Mouse (Mus musculus) induced T-regulatory cell, adult 2 months (primary cell): ENCODE data around the gene Gper1.
A peak's percentile ranks its signal among the peaks of the same experiment; 100 is the strongest.
"Not testable (repeated sequence)": the region's sequence is repeated elsewhere in the genome, so short reads cannot be mapped to it uniquely, and the experiment has no call there.

Experiments
- DNase-seq: peaks from one replicate; pipeline ENCODE4 v3.0.0-alpha.2; 2012; ENCODE audit warnings: low read depth

Gper1 gene

DNA sequence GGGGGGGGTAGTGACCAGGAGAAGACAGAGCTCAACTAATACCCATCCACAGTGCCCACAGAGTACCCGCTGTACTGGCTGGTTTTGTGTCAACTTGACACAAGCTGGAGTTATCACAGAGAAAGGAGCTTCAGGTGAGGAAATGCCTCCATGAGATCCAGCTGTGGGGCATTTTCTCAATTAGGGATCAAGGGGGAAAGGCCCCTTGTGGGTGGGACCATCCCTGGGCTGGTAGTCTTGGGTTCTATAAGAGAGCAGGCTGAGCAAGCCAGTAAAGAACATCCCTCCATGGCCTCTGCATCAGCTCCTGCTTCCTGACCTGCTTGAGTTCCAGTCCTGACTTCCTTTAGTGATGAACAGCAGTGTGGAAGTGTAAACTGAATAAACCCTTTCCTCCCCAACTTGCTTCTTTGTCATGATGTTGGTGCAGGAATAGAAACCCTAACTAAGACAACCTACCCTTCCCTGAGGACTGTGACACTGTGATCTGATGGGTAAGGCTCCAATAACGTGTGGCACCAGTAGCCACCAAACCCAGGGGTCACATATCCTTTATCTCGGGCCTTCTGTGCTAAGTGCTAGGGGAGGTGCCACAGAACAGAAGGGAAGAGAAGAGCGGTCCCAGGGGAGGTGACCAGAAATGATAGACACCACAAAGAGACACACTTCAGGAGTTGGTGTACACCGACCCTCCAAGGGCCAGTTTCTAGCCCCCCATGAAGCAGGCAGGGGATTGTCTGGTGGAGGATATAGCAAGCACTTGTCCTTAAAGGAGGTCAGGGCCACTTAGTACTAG lies 32.4 kb upstream of the Gper1 start:
- DNase-seq: not testable (repeated sequence)

DNA sequence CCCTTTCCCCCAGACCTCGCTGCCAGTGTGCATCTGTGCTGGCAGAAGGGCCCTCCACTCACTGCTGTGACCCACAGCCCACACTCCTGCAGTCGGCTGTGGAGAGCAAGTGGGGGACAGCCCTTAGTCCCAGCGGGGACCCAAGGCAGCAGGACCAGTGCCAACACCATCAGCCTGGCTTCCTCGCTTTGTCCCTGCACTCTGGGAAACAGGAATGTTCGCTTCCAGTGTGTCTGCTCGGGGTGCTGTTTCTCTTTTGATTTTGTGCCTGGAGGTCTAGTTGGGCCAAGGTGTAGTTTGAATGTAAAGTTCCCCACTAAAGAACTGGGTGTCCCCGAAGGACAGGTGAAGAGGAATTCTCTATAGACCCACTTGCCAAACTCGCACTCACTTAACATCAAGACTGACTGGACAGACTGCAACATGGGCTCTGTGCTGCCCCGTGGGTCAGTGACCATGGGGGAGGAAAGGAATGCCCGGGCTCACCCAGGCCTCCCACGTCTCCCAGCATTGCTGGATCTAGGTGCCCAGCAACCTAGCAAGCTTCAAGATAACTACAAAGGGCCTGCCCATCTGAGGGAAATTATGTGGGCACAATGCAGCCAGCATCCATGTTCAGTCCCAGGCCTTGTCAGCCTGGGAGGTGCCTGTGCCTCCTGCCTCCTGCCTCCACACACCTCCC lies 31.5 kb upstream of the Gper1 start:
- no peak for DNase-seq

DNA sequence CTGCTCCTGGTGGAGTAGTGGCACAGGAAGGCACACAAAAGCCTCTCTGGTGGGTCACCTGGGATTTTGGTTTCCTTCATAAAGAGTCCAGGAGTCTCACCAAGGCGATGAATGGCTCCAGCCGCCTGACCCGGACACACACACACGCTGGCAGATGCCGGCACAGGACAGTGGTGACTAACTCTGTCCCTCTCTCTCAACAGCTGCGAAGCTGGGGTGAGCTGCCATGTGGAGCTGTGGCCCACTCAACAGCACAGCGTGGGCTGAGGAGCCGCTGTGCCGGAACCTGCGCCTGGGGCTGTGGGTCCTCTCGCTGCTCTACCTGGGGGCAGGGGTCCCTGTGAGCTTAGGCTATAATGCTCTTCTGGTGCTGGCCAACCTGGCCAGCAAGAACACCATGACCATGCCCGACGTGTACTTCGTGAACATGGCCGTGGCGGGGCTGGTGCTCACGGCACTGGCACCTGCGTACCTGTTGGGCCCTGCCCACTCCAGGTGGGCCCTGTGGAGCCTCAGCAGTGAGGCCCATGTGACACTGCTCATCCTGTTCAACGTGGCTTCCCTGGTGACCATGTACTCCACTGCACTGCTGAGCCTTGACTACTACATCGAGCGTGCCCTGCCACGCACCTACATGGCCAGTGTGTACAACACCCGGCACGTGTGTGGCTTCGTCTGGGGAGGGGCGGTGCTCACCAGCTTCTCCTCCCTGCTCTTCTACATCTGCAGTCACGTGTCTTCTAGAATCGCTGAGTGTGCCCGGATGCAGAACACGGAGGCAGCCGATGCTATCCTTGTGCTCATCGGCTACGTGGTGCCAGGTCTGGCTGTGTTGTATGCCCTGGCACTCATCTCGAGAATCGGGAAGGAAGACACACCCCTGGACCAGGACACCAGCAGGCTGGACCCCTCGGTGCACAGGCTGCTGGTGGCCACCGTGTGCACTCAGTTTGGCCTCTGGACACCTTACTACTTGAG lies 30.4 kb upstream of the Gper1 start:
- no peak for DNase-seq

DNA sequence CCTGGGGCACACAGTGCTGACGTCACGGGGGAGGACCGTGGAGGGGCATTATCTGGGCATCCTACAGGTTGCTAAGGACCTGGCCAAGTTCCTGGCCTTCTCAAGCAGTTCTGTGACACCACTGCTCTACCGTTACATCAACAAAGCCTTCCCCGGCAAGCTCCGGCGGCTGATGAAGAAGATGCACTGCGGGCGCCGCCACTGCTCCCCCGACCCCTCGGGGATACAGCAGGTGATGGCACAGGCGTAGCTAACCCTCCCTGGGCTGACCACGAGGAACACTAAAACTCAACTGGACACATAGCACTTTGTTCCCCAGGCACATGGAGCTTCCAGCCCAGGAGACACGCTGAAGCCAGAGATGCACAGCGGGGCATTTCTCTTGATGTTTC lies 29.8 kb upstream of the Gper1 start:
- DNase-seq: no peak

DNA sequence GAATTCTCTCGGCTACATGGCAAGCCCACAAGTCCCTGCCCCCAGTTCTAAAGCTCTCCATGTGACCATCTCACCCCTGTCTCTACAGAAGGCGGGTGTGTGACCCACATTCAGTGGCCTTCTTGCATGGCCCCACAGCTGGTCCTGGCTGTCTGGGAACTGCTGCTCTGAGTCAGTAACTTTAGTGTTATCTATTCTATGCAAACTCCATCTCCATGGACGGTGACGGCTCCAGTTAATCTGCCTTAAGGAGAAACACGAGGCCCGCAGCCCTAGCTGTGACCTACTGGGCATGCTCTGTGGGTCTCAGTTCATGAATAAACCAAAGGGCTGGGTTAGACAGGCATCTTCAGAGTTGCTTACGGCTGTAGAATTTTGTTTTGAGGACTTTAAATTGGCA lies 28.6 kb upstream of the Gper1 start:
- DNase-seq: no peak

DNA sequence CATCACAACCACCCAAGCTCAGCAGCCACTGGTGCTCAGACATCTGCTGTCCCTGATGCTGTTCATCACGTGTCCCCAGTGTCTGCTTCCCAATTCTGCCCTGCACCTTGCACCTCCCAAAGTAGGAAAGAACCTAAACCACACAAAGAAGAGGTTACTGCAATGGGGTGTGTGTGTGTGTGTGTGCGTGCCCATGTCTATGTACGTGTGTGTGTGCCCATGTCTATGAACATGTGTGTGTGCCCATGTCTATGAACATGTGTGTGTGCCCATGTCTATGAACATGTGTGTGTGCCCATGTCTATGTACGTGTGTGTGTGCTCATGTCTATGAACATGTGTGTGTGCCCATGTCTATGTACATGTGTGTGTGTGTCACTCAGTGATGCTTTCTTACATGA lies 27.4 kb upstream of the Gper1 start:
- no peak for DNase-seq

DNA sequence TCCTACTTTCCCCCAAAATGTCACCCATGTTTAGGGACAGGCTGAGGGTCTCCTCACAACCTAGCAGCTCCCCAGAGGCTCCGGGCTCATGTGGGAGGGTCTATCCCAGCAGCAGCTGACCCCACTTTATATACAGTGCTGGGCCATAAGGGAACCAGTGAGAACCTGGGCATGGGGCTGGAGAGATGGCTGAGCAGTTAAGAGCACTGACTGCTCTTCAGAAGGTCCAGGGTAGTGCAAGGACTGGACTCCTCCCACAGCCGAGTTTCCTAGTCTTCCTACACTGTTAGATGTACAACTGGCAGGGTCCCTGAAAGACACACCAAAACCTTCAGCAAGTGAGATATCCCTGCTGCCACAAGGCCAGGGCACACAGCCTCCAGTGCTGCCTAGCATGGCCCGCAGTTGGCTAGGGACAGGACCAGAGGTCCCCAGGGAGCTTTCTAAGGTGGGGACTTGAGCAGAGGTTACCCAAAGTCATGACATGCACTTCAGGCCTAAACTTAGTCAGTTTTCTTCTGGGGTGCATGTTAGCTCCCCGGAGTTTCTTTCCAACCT lies 25.5 kb upstream of the Gper1 start:
- DNase-seq: no peak

DNA sequence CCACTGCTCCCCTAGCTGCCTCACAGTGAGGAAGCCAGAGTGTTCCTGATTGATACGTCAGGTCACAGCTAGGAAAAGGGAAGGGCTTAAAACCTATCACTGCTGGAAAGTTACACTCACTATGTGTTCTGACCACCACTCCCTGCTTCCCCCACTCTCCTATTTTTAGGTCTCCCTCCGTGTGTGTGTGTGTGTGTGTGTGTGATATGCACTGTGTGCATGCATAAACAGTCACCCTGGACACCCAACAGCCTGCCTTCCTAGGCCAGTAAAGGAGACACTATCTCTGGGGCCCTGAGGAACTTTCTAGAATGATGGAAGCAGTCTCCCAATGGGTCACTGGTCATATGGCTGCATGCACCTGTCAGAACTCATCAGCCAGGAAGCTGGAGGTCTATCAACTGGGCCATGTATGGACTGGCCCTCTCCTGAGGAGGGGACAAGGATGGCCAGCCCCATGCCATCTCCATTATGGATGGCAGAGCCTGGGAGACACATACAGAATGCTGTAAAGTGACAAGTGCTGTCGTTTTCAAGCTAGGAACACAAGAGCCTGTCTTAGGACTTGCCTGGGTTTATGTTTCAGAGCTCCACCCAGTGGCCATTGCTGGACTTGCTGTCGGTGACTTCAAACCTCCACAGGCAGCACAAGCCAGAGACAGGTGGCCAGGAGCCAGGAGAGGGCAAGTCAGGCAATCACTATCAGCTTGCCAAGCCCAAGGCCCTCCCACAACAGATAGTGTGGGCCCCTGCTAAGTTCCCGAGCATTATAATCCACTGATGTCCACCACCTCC lies 24.8 kb upstream of the Gper1 start:
- DNase-seq: peak; percentile 94

DNA sequence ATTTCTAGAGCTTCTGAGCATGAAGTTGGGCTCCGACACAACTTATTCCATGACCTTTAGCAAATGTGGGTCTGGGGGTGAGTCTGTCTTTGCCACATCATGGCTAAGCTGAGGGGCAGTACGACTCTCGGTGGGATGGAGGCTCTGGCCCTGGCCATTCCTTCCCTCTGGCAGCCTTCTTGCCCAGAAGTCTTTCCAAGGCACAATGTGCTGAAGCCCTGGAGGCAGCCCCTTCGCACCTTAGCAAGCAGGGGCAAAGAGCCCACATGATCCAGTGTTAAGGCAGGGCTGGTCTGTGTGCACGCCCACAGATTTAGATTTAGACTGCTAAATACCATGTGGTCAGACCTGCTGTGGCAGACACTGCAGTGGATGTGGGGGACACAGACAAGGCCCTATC lies 24.2 kb upstream of the Gper1 start:
- DNase-seq: no peak

DNA sequence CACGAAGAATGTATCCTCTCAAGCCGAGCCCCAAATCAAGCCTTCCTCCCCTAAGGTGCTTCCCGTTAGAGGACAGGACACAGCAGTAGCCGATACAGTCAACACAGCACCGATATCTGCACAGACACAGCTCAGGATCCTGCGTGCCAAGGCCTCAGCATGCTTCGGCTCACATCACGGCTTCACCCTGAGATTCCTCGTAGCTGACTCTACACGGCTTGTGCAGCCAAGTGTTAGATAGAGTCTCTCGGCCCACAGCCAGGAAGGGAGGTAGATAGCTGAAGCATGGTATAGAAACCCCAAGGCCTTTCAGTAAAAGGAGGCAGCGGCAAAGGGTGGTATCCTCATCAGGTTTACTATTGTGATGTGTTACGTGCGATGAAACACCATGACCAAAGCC lies 23.0 kb upstream of the Gper1 start:
- DNase-seq: no peak

DNA sequence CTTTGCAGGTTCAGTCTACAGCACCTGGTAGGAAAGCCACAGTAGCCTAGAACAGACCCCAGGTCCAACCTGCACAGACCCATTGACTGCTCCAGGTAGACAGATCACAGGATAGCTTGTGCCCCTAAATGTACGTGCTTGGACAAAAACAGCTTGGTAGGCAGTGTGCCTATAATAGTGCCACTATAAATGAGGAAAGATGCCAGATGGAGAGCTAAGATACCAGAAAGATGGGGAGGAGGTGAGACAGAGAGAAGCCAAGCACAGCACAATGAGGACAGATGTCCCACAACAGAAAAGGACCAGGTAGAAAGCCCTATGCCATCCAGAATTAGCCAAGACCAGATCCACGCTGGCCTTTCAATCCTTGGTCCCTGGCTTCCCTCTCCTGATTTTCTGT lies 20.8 kb upstream of the Gper1 start:
- no peak for DNase-seq

DNA sequence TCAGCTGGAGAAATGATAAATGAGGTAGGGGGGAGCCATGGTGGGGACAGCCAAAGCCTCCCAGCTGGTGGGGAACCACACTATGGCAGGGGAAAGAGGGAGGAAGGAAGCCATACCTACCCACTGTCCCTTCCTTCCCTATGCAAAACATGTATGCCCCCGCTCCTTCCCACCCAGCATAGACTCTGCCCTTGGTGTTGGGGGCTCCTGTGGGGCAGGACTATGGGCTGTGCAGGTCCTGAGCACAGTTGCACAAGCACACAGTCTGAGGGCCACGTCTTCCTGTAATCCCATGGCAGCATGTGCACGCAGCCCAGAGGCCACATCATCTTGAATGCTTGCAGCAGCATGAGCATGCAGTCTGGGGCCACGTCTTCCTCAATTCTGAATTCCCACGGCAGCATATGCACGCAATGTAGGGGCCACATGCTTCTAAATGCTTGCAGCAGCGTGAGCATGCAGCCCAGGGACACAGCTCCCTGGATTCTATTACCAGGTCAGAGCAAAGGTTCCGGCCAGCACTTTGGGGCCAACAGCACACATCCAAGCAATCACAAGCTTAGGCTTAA lies 19.2 kb upstream of the Gper1 start:
- no peak for DNase-seq

DNA sequence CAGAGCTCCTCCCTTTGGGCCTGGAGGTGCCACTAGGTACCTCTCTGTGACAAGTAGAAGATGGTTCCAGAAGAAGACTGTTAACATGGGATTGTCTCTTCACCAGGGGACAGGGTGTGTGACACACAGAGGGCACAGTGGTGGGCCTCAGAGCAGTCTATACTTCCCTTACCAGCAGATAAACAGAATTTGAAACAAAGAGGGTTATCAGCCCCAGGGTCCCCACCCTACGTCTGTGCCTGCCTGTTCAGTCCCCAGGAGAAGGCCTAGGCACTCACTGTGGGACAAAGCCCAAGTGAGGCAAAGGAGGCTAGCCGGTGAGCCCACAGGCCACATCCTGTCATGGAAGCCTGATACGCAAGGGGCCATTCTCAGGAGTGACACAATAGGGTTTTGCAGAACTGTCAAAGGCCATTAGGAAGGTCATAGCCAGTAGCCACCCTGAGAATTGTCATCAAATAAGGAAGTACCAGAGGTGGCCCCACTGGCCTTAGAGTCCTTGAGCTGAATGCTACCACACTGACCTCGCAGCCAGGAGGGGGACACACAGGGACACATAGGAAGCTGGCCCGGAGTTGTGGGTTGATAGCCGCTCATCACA lies 18.1 kb upstream of the Gper1 start, which contains the start of gene C130050O18Rik:
C130050O18Rik (plus strand) TSS at position 480 of the 601 bp plus-strand sequence.
- DNase-seq: no peak

DNA sequence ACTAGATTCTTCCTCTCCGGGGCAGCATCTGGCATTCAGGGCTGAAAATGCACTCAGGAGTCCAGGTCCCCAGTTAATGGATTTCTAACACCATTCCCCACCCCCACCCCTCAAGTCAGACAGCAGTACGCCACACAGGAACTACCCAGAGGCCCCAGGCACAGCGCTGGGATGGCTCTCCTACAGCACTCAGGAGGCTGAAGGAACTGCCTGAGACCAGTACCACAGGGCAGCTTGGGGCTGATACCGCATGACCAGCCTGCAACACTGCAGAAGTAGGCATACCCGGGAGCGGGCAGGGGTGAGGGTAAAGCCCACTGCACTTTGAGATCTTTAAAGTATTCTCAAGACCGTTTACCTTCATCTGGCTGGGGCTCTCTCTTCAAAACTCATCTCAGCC lies 17.5 kb upstream of the Gper1 start:
- no peak for DNase-seq

DNA sequence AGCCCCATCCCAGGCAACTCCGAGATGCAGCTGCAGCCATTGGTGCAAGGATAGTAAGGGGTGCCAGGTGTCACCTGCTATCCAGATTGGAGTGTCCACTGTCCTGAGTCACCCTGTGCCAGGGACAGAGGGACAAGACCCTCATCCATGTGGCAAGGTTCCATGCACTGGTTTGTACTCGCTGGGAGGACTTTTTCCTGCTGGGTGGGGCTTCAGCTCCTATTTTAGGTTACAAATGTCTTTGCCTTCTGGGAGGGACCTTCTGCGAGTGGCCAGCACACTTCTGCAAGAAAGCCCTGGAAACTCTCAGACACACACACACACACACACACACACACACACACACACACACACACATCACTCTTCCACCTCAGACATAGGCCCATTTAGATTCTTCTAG lies 17.0 kb upstream of the Gper1 start:
- DNase-seq: no peak

DNA sequence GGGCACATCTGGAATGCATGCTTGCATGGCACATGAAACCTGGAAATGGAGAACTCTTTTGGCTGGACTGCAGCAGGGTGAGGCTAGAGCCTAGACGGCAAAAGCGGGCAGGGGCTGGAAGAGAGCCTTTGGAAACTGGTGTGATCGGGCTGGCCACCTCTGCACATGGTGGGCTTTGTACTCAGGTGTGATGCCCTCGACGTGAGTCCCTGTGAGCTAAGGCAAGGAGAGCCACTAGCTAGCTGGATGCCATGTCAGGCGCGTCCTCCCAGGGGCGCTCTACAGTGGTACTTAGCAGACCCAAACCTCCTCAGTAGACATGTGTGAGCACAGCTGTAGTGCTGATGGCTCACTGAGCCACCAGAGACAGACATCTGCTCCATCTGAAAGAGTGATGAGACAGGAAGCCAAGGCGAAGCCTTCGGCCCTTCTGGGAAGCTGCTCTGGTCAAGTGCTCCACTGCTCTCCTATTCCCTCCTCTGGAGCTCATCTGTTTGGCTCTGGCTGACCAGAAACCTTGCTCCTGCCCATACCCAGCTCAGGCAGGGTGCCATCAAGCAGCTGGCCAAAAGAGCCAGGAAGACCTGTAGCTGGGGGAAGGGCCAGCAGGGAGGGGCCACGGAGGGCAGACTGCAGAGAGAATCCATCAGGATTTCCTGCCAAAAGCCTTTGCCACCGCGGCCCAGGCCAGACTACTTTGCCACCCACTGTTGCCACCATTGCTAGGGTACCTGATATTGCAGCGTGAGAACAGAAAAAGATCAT lies 15.6 kb upstream of the Gper1 start:
- no peak for DNase-seq

DNA sequence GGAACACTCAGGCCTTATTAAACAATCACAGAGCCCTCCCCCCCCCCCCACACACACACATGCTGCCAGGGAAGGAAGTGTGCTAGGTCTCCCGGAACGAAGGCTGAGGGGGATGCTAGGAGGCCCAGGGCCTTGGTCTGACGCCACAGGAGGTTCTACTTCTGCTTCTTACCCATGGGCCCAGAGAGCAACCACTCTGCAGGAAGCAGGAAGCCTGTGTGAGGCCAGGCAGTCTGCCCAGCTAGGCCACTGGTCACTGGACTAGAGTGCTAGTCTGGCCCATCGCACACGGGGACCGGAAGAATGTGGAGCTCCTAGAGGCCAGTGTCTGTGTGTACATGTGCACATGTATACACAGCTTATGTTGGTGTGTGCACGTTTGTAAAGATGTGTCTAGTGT lies 14.4 kb upstream of the Gper1 start:
- no peak for DNase-seq

DNA sequence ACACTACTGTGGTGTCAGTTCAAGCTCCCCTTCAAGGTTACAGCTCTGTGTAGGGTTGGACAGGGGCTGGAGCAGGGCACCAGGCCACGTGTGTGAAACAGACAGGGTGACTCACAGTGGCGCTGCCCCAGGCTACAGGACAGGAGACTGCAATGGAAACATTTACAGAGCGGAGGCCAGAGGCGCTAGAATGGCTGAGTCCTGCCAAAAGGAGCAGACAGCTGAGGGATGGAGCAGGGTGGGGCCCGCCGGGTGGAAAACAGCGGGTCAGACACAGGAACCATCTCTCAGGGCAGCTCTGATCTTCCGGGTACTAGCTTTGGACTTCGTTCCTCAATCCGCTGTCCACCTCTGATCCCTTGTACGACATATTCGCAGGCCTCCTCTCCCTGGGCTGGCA lies 13.5 kb upstream of the Gper1 start:
- DNase-seq: no peak

DNA sequence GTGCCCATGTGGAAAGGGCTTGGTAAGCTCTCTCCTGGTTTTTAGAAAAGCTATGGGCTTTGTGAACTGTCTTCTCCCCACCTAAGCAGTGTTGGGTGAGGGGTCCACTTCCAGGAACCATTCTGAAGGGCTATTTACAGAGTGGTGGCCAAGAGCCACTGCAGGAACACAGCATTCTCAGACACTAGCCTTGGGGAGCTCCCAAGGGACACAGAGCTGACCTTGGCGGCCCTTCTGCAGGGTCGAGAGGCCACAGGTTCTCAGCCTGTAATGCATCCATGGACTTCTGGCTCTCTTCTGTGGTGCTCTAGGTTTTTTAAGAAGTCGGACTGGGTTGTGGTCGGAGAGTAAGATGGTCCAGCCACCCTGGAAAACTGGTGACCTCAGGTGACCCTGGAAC lies 12.9 kb upstream of the Gper1 start:
- no peak for DNase-seq

DNA sequence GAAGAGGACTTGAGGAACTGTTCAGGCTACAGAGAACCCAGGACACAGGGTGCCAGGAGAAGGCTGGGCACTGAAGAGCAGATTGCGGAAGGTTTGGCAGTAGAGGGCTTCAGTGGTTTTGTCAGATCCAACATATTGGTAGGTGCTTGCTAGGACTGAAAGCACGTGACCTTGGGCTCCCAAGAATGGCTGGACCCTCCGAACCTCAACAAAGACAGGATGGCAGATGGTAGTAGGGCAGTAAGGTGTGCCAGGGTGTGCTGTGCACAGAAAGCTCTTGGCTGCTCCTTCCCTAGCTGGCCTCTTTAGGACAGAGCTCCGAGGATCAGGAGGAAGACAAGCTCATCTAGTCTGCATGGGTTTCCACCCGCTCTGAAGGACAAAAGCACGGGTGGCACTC lies 11.8 kb upstream of the Gper1 start:
- no peak for DNase-seq
